Mouse (Mus musculus): ENCODE results near the gene Utrn. TPM values are rescaled to one million over a fixed set of nuclear protein-coding genes. Genes with fewer than 3 reads are reported as not detected.
A peak's percentile ranks its signal among the peaks of the same experiment; 100 is the strongest.

Gene Utrn
- total RNA-seq, 2 experiments from 2014 or later: 73.1 to 79.5 TPM

DNA sequence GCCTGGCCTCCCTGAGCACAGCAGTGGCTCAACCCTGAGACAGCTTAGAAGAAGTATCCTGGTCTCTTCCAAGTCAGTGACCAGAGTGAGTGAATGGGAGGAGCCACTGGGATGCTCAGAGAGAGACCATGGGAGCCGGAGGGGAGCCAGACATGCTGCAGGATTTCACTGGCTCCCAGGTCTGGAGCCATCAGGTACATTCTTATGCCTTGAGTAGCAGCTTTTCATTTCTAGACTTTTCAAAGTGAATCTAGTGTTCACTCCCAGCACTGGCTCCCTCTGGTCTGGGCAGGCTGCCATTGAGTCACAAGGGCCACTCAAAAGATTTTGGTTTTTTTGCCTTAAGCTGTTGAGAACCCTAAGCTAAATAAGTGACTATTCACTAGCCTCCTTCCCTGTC lies 31.5 kb downstream of the Utrn start:
- no peak for DNase-seq (ENCODE audit: low spot score in 2 of 2)

- DNase-seq (ENCODE audit: low spot score in 2 of 2): no peak
Observed at GRCm38 (mm10) chr10:12836048-12836816, 32.9 kb downstream of the Utrn start.

- DNase-seq (ENCODE audit: low spot score in 2 of 2): no peak
Observed at GRCm38 (mm10) chr10:12834215-12834614, 35.0 kb downstream of the Utrn start.

GRCm38 (mm10) chr10:12832163-12832562 lies 37.0 kb downstream of the Utrn start:
- DNase-seq (ENCODE audit: low spot score in 2 of 2): no peak

DNA sequence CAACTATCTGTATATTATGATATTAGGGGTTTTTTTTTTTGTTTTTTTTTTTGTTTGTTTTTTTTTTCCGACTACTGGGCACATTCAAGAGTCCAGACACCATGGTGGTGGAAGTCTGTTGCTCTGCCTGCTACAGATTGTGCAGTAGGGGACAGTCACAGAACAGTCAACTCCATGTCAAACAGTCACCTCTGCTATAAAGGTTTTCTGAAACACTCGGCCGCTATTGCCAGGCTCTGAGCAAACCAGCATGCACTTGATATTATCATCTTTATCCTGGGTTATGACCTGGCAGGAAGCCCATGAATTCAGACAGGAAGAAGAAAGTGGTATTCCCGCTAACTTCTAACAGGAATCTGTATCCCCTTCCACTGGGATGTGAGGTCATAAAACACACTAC lies 41.4 kb downstream of the Utrn start:
- no peak for DNase-seq (ENCODE audit: low spot score in 2 of 2)

DNA sequence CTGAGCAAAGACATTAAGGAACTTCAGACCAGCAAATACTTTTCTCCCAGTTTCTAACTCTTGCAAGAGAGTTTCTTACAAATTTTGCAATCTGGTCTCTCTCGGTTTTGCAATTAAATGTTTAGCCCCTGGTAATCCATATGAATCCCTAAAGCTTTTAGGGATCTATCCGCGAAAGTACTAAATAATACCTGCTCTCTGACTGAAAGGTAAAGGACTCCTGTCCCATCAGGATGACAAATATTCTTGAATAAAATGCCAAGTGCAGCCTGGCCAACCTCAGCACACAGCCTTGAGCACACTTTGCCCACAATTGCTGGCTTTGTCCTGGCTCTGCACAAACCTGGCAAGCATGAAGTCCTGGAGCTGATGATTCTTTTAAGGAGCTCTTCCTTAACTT lies 41.9 kb downstream of the Utrn start:
- DNase-seq (ENCODE audit: low spot score in 2 of 2): no peak

DNA sequence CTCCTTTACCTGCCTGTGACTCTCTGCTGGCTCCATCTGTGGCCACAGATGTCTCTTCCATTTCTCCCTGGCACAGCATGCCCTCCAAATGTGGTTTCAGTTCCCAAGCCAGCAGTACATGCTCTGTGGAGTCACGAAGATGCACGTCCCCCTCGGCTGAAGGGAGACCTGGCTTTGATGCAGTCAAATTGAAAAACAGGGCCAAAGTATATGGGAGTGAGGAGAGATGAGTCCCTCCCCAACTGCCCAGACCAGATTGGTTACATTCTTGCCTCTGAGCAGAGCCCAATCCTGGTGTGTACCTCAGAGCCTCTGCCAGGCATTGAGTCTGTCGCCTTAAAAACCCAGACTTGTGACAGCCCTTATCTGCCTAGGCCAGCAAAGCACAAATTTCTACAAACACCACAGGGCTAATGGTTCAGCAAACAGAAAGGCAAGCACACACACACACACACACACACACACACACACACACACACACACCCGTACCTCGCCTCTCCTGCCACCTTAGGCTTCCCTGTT lies 42.3 kb downstream of the Utrn start:
- DNase-seq (ENCODE audit: low spot score in 2 of 2): no peak

- no peak for DNase-seq (ENCODE audit: low spot score in 2 of 2)
Observed at GRCm38 (mm10) chr10:12824386-12824785, 44.8 kb downstream of the Utrn start.

DNA sequence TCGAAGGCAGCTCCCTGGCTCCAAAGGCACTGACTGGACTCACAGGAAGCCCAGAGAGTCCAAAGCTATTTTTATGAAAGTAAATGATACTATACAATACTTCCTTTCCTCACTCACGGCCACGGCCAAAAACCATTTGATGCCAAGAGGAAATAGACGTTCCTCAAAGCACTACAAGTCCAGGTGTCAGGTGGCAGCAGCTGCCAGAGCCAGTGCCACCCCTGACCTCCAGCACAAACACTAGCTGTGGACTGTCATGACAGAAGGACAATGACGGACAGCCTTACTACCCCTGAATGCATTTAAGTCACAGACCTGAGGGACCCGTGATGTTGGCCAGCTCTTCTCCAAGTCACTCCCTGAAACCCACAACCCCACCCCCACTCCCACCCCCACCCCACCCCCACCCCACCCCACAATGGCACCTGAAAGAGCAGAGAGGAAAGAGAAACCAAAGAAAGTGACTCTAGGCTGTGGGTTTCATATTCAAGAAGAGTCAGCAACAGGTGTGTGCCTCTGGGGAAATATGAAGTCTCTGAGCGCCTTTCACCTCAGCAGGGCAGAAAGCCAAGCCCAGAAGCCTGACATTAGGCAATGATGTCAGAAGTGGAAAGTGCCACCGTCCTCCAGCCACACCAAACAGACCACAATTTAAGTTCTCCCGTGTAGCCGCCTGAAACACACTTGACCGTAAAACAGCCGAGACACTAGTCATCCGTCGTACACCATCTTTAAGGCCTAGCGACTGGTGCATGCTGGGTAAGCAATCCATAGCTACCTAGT lies 45.5 kb downstream of the Utrn start:
- DNase-seq (ENCODE audit: low spot score in 2 of 2): no peak

- no peak for DNase-seq (ENCODE audit: low spot score in 2 of 2)
Observed at GRCm38 (mm10) chr10:12820978-12821735, 48.0 kb downstream of the Utrn start.

DNA sequence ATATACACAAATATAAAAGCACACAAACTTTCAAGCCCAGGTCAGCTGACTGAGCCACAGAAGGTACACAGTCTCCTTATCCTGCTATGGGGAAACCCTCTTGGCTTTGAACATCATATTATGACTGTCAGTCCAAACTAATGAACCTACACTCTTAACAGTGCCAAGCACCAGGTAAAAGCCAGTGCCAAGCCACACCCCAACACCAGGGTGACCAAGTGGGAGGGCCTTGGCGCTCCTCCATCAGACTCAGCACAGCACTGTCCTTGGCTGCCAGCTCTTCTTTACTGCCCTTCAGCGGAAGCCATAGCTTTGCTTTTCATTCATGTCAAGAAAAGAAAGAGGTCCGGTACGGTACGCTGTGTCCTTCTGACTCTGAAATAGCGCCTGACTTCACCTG lies 51.8 kb downstream of the Utrn start:
- DNase-seq (ENCODE audit: low spot score in 2 of 2): peak; percentile 60 to 76

DNA sequence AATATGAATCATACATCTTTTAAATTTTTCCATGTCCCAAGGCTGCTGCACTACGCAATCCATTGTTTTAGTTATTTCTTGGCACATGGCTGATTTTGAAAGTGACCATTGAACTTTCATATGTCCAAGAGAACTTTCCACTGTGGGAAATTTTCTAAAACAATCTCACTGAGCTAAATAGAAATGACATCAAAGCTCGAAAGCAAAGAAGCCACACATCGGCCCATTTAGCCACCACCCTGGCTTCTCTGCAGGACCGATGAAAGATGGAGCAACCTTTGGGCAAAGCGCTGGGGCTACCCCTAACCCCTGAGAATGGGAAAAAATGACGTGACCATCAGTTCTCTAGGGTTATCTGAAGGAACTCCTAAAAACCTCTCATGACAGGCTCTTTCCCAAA lies 52.6 kb downstream of the Utrn start:
- no peak for DNase-seq (ENCODE audit: low spot score in 2 of 2)

DNA sequence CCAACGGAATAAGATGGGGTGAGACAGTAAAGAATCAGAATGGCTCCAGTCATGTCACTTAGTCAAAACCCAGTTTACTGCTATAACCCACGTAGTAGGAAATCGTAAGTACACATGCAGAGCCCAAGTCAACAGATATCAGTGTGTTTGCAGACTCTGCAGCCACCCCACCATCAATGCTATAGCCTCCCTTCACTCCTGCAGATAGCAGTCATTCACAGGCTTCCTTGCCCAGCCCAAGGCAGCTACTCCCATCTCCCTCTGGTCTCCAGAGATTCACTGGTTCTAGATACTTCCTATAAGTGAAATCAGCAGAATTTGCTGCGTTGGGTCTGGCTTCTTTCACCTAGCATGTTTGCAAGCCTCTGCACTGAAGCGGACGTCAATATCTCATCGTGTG lies 54.8 kb downstream of the Utrn start:
- no peak for DNase-seq (ENCODE audit: low spot score in 2 of 2)

GRCm38 (mm10) chr10:12813881-12814280 lies 55.3 kb downstream of the Utrn start:
- DNase-seq (ENCODE audit: low spot score in 2 of 2): no peak

DNA sequence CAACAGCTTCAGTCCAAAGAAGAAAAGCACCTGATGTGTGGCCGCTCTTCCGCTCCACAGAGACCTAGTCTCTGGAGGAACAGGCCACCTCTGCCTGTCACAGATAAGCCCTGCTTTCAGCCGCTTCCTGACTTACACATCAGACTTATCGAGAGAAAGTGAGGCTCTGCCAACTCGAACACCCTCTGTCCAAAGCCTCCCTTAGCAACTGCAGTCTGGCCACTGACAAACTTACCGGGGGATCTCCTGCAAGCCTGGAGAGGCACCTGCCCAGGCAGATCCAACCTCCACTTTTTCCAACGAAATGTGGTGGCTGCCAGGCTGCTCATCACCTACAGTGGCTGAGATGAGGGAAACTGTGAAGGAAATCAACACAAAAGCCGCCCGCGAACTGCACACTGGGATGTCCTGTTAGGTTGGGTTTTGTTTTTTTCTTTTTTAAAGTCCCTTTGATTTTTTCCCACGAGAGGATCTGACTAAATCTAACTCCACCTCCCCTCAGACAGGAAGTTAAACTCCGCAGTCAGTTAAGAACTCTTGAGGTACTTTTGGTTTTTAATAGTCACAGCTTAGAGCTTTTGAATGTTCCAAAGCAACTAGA lies 55.9 kb downstream of the Utrn start:
- no peak for DNase-seq (ENCODE audit: low spot score in 2 of 2)

GRCm38 (mm10) chr10:12812680-12813079 lies 56.5 kb downstream of the Utrn start:
- DNase-seq (ENCODE audit: low spot score in 2 of 2): no peak

DNA sequence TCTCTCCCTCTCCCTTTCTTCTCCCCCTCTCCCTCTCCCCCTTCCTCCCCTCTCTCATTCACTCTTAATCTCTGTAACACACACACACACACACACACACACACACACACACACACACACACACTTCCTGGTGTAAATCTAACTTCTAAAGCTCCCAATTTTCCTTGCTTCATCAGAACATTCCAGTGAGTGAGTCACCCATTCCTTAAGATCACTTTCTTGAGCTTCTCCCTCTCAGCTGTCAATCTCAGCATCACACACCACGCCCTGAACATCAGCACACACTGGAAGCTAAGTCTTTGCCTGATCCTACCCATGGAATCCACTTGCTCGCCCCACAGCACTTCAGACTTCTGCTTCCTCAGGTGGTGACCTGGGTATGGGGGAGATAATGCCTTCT lies 58.3 kb downstream of the Utrn start:
- DNase-seq (ENCODE audit: low spot score in 2 of 2): no peak

- DNase-seq (ENCODE audit: low spot score in 2 of 2): no peak
Observed at GRCm38 (mm10) chr10:12809702-12810101, 59.5 kb downstream of the Utrn start.

DNA sequence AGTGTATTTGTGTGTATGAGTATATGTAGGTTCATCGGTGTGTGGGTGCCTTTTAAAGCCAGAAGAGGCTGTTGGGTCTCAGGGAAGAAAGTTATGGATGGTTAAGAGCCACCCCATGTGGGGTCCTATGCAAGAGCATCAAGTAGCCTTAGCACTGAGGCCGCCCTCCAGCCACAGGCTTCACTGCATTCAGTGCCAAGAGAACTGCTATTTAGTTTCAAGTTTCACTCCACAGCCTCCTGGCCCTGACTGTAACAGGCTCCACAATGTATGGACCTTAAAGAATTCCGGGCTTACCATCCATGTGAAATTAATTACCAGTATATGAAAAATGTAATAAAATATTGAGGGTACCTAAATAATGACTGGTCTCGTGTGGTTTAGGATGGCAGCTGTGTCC lies 60.7 kb downstream of the Utrn start:
- no peak for DNase-seq (ENCODE audit: low spot score in 2 of 2)

DNA sequence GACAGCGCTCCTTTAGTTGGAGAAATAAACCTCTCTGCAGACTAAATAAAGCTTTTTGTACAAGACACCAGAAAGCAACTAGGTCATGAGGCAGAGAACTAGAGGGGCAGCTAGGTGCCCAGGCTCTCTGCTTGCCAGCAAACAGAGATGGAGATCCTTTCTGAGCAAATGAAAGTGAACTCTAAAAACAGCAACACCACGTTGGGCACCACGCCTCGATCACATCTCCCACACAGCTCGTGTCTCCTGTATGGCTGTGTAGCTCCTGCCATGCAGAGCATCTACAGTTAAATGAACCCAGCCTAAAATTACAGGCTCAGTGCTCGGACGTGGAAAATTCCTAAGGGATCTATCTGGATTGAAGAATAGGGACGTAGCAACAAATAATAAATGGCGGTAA lies 61.5 kb downstream of the Utrn start:
- DNase-seq (ENCODE audit: low spot score in 2 of 2): no peak

GRCm38 (mm10) chr10:12805826-12806225 lies 63.3 kb downstream of the Utrn start:
- no peak for DNase-seq (ENCODE audit: low spot score in 2 of 2)

Measured in adrenal gland, adult 18-20 months (tissue).